Mouse (Mus musculus) ES-E14 (cell line): Measurements from ENCODE around the gene Ehmt2.

ENCODE experiments used
- CHD2 ChIP-seq: IDR thresholded peaks from 2 replicates; pipeline ENCODE4 v1.6.1; 2014; ENCODE audit warnings: mild to moderate bottlenecking, low read depth, low read length, inconsistent platforms
- HCFC1 ChIP-seq: IDR thresholded peaks from 2 replicates; pipeline ENCODE4 v1.6.1; 2012; ENCODE audit warnings: low read length, inconsistent platforms, borderline replicate concordance; ENCODE audit not compliant: insufficient read depth
- MAFK ChIP-seq: IDR thresholded peaks from 2 replicates; pipeline ENCODE4 v1.6.1; 2014; ENCODE audit warnings: mild to moderate bottlenecking, low read depth, low read length, inconsistent platforms; ENCODE audit not compliant: insufficient read depth
- ZC3H11A ChIP-seq: IDR thresholded peaks from 2 replicates; pipeline ENCODE4 v1.6.1; 2012; ENCODE audit warnings: low read depth, mild to moderate bottlenecking, inconsistent platforms, low read length, borderline replicate concordance
- ZNF384 ChIP-seq: IDR thresholded peaks from 2 replicates; pipeline ENCODE4 v1.6.1; 2012; ENCODE audit warnings: low read depth, low read length, inconsistent platforms

- TF ChIP-seq ZNF384 = no peak
- TF ChIP-seq CHD2 = no peak
- TF ChIP-seq HCFC1 = no peak
- no peak for TF ChIP-seq ZC3H11A
- no peak for TF ChIP-seq MAFK
Measured at GRCm38 (mm10) chr17:34915410-34915831, 17.2 kb downstream of the Ehmt2 start.
